Mouse (Mus musculus): Measurements from ENCODE around the gene Bhmt2.

Gene Bhmt2

GRCm38 (mm10) chr13:93639636-93640035 lies 34.5 kb downstream of the Bhmt2 start:
- DNase-seq (ENCODE audit: low read depth), result no peak

- DNase-seq (ENCODE audit: low read depth), result no peak
These were observed 36.5 kb downstream of the Bhmt2 start, which contains the start of gene Bhmt for GRCm38 (mm10) chr13:93637282-93638245. TSS of gene Bhmt (minus strand) at chr13:93637961.

- DNase-seq (ENCODE audit: low read depth), result no peak
These were observed 37.5 kb downstream of the Bhmt2 start for GRCm38 (mm10) chr13:93636561-93636960.

- DNase-seq (ENCODE audit: low read depth), result no peak
These were observed 41.2 kb downstream of the Bhmt2 start for GRCm38 (mm10) chr13:93632927-93633326.

GRCm38 (mm10) chr13:93630941-93631705 lies 43.0 kb downstream of the Bhmt2 start:
- DNase-seq (ENCODE audit: low read depth), result no peak

- no peak for DNase-seq (ENCODE audit: low read depth)
These were observed 45.2 kb downstream of the Bhmt2 start for GRCm38 (mm10) chr13:93628861-93629260.

GRCm38 (mm10) chr13:93614361-93614948 lies 59.6 kb downstream of the Bhmt2 start:
- no peak for DNase-seq (ENCODE audit: low read depth)

- no peak for DNase-seq (ENCODE audit: low read depth)
These were observed 60.3 kb downstream of the Bhmt2 start for GRCm38 (mm10) chr13:93613771-93614170.

- peak; percentile 67 for DNase-seq (ENCODE audit: low read depth)
These were observed 61.2 kb downstream of the Bhmt2 start for GRCm38 (mm10) chr13:93612660-93613607.

- DNase-seq (ENCODE audit: low read depth), result no peak
These were observed 65.6 kb downstream of the Bhmt2 start for GRCm38 (mm10) chr13:93608476-93608875.

- DNase-seq (ENCODE audit: low read depth), result no peak
These were observed 66.4 kb downstream of the Bhmt2 start for GRCm38 (mm10) chr13:93607701-93608100.

- DNase-seq (ENCODE audit: low read depth), result no peak
These were observed 67.1 kb downstream of the Bhmt2 start for GRCm38 (mm10) chr13:93606868-93607578.
